Comparison of ENCODE assay signal across 8 mouse cellular contexts in the genomic region with DNA sequence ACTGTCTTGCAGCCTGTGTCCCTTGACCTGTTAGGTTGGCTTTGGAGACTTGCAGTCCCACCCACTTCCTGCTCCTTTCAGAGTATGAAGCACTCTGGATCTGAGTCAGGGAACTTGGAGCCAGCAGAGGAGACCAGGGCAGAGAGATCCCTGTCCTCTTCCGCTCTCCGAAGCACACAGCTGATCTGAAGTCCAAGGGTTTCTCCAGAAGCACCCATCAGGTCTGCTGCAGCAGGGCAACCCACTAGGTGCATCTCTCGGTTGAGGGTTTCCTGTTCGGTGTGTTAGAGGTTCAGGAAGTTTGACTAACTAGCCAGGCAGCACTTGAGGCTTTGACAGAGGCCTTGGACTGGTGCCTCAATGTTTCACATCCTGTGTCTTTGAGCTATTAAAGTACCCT. TPM values are rescaled to one million over a fixed set of nuclear protein-coding genes. Genes with fewer than 3 reads are reported as not detected.
DNase-seq lines count a peak whose midpoint lies in the region; ATAC-seq lines count a peak whose summit lies in the region.

No protein-coding gene starts in this region.

- peak; percentile 42 for DNase-seq in kidney, adult 18-20 months
- no peak for DNase-seq in kidney, adult 11 months
- peak; percentile 62 for DNase-seq in lung, postnatal 10 days
- no peak for DNase-seq in layer of hippocampus, postnatal 25 days (ENCODE audit: extremely low spot score in 1 of 2, low spot score in 1 of 2)
- DNase-seq in spleen, postnatal 4 days (ENCODE audit: low spot score in 2 of 2): no peak

- peak overlapping the region; percentile 63 for H3K4me2 ChIP-seq in intestine, embryonic 16.5 days (ENCODE audit: low read depth, low read length)

- H3K4me3 ChIP-seq in brown adipose tissue, adult 24 weeks (ENCODE audit: insufficient read depth, low read depth, low read length): peak overlapping the region; percentile 52
- H3K4me3 ChIP-seq in intestine, embryonic 16.5 days (ENCODE audit: low read length): peak overlapping the region; percentile 68

- 53% methylated on average over 4 of the region's 4 CpGs for WGBS in intestine, embryonic 16.5 days

- ATAC-seq in intestine, embryonic 16.5 days: no peak
- no peak for ATAC-seq in erythroblast, adult 5-6 weeks (replicated peaks; ENCODE audit: low FRiP score, poor library complexity, severe bottlenecking)

- H3K27ac ChIP-seq in brown adipose tissue, adult 24 weeks (replicated peaks; ENCODE audit: low read depth, low read length): peak overlapping the region; percentile 71
- peak overlapping the region; percentile 90 for H3K27ac ChIP-seq in intestine, embryonic 16.5 days (ENCODE audit: low read length)

- H3K27me3 ChIP-seq in intestine, embryonic 16.5 days (replicated peaks; ENCODE audit: control insufficient read depth, insufficient read depth, low read length): no peaks in the 10 kb centered on the region

- no peaks in the 10 kb centered on the region for H3K9me3 ChIP-seq in intestine, embryonic 16.5 days (ENCODE audit: control insufficient read depth, low read length)

- peak overlapping the region; percentile 59 for H3K9ac ChIP-seq in intestine, embryonic 16.5 days (ENCODE audit: low read depth, low read length)

- H3K36me3 ChIP-seq in intestine, embryonic 16.5 days (ENCODE audit: control insufficient read depth, insufficient read depth, low read length): no peaks in the 10 kb centered on the region

- H3K4me1 ChIP-seq in brown adipose tissue, adult 24 weeks (ENCODE audit: control insufficient read depth, insufficient read depth, insufficient read length, low read length): peaks cover 26% of the 10 kb centered on the region
- peaks cover 59% of the 10 kb centered on the region for H3K4me1 ChIP-seq in intestine, embryonic 16.5 days (ENCODE audit: control insufficient read depth, insufficient read depth, low read length)

RNA-seq across cellular contexts. Expression of a gene that starts 2.0 kb away (rescaled TPM):
- 603 and 650 TPM in 2 replicates for polyA plus RNA-seq in brown adipose tissue, adult 24 weeks (2012; ENCODE audit: insufficient read depth, insufficient read length, missing spikeins)
- 599 and 614 TPM in 2 replicates for polyA plus RNA-seq in intestine, embryonic 16.5 days (2015; fragmentation: Nextera tagmentation; extraction: Ambion mirVana)
- total RNA-seq in erythroblast, adult 5-6 weeks (2015; ENCODE audit: low replicate concordance): 112 and 115 TPM in 2 replicates
- 51.4 and 73.2 TPM in 2 replicates for total RNA-seq in erythroblast, adult 5-6 weeks (2017; ENCODE audit: low replicate concordance)
- 1 to 10 TPM; 8.5 to 9.4 TPM for total RNA-seq in layer of hippocampus, postnatal 25 days (2021)

RNA-seq across cellular contexts. Expression of a gene that starts 57.7 kb away (rescaled TPM):
- polyA plus RNA-seq in brown adipose tissue, adult 24 weeks (2012; ENCODE audit: insufficient read depth, insufficient read length, missing spikeins): 4.2 and 5.0 TPM in 2 replicates
- 12.7 and 12.8 TPM in 2 replicates for polyA plus RNA-seq in intestine, embryonic 16.5 days (2015; fragmentation: Nextera tagmentation; extraction: Ambion mirVana)
- total RNA-seq in erythroblast, adult 5-6 weeks (2015; ENCODE audit: low replicate concordance): 3.6 and 4.6 TPM in 2 replicates
- total RNA-seq in erythroblast, adult 5-6 weeks (2017; ENCODE audit: low replicate concordance): 7.1 and 11.3 TPM in 2 replicates
- total RNA-seq in layer of hippocampus, postnatal 25 days (2021): 10 to 100 TPM in 1 of 2 experiments, 1 to 10 TPM in 1; 9.8 to 10.9 TPM

Comparison
In these comparisons a context has a peak if more than half of its experiments do, and no peak if none do; other contexts are left out.
1. DNase-seq: peak in kidney, adult 18-20 months (single experiment) and lung, postnatal 10 days (single experiment); none in kidney, adult 11 months (single experiment), layer of hippocampus, postnatal 25 days (0 of 2) and spleen, postnatal 4 days (0 of 2).
2. RNA of a gene that starts 2.0 kb away (total RNA-seq): 51.4 to 115 TPM in erythroblast, adult 5-6 weeks; 8.5 to 9.4 TPM in layer of hippocampus, postnatal 25 days; every median in the first group is over 4 times any median in the second.